Mouse (Mus musculus): ENCODE measurements around the gene Rnf141. TPM values are rescaled to one million over a fixed set of nuclear protein-coding genes. Genes with fewer than 3 reads are reported as not detected.

Rnf141 gene
- total and polyA plus RNA-seq, 2 experiments from 2014 or later = 36.7 to 98.8 TPM

GRCm38 (mm10) chr7:110753926-110754330, 90.3 kb downstream of the Rnf141 start:
- Histone ChIP-seq H3K9ac (replicated peaks; ENCODE audit: low read length) (no peak overlapping the region), H3K4me2 (ENCODE audit: low read depth, low read length) (no peak overlapping the region), H3K36me3 (ENCODE audit: insufficient read depth, low read length) (no peaks in the 10 kb centered on the region), H3K4me1 (ENCODE audit: insufficient read depth, low read length) (no peaks in the 10 kb centered on the region), H3K9me3 (ENCODE audit: low read length) (no peaks in the 10 kb centered on the region), H3K4me3 (ENCODE audit: low read length) (no peak overlapping the region), H3K27ac (no peak overlapping the region), H3K27me3 (ENCODE audit: insufficient read depth, low read length) (no peaks in the 10 kb centered on the region)
- no peak for TF ChIP-seq CTCF (IDR thresholded peaks at IDR 0.05; ENCODE audit: low read depth)
- 34% methylated on average over 5 of the region's 5 CpGs for WGBS
- no peak for ATAC-seq
- DNase-seq (ENCODE audit: low spot score) = no peak

DNA sequence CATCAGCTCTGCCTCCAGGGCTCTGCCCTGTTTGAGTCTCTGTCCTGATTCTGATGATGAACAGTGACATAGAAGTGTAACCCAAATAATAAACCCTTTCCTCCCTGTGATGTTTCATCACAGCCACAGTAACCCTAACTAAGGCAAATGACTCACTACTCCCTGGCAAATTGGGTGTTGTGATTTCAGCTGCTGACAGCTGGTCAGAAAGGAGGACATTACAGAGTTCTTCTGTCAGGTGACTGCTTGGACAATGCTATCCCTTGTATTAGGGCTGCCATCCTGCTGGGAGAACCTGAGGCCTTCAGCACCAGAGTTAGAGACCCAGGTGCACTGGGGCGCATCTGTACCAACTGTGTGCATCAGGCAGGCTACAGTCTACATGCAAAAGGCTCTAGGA, 90.9 kb downstream of the Rnf141 start:
- H3K9ac ChIP-seq (replicated peaks; ENCODE audit: low read length) = no peak overlapping the region
- H3K4me3 ChIP-seq (ENCODE audit: low read length) = no peak overlapping the region
- 79% methylated on average over 1 of the region's 1 CpGs for WGBS
- H3K27ac ChIP-seq = no peak overlapping the region
- H3K27me3 ChIP-seq (ENCODE audit: insufficient read depth, low read length) = no peaks in the 10 kb centered on the region
- H3K4me1 ChIP-seq (ENCODE audit: insufficient read depth, low read length) = no peaks in the 10 kb centered on the region
- DNase-seq (ENCODE audit: low spot score) = no peak
- ATAC-seq = no peak
- H3K4me2 ChIP-seq (ENCODE audit: low read depth, low read length) = no peak overlapping the region
- no peaks in the 10 kb centered on the region for H3K9me3 ChIP-seq (ENCODE audit: low read length)
- TF ChIP-seq CTCF (IDR thresholded peaks at IDR 0.05; ENCODE audit: low read depth) = no peak
- no peaks in the 10 kb centered on the region for H3K36me3 ChIP-seq (ENCODE audit: insufficient read depth, low read length)

DNA sequence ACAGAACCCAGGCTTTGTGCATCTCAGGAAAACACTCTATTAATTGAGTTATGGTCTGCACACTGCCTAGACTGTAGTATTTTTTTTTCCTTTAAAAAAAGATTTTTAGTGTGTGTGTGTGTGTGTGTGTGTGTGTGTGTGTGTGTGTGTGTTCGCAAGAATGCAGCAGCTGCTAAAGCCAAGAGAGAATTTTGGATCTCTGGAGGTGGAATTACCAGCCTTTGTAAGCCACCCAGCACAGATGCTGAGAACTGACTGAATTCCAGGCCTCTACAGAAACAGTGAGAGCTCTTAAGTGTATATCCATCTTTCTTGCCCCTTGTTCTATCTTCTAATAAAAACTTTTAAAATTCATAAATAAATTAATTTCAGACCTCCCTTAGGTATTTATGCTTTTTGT, 92.6 kb downstream of the Rnf141 start:
- Histone ChIP-seq H3K27me3 (ENCODE audit: insufficient read depth, low read length) (no peaks in the 10 kb centered on the region), H3K9ac (replicated peaks; ENCODE audit: low read length) (no peak overlapping the region), H3K27ac (no peak overlapping the region), H3K36me3 (ENCODE audit: insufficient read depth, low read length) (no peaks in the 10 kb centered on the region), H3K4me1 (ENCODE audit: insufficient read depth, low read length) (no peaks in the 10 kb centered on the region), H3K9me3 (ENCODE audit: low read length) (no peaks in the 10 kb centered on the region), H3K4me2 (ENCODE audit: low read depth, low read length) (no peak overlapping the region), H3K4me3 (ENCODE audit: low read length) (no peak overlapping the region)
- no peak for DNase-seq (ENCODE audit: low spot score)
- ATAC-seq = no peak
- TF ChIP-seq CTCF (IDR thresholded peaks at IDR 0.05; ENCODE audit: low read depth) = no peak
- 93% methylated on average over 1 of the region's 1 CpGs for WGBS

- Histone ChIP-seq H3K27ac (no peak overlapping the region), H3K9ac (replicated peaks; ENCODE audit: low read length) (no peak overlapping the region), H3K36me3 (ENCODE audit: insufficient read depth, low read length) (no peaks in the 10 kb centered on the region), H3K9me3 (ENCODE audit: low read length) (no peaks in the 10 kb centered on the region), H3K4me2 (ENCODE audit: low read depth, low read length) (no peak overlapping the region), H3K4me3 (ENCODE audit: low read length) (no peak overlapping the region), H3K27me3 (ENCODE audit: insufficient read depth, low read length) (no peaks in the 10 kb centered on the region), H3K4me1 (ENCODE audit: insufficient read depth, low read length) (no peaks in the 10 kb centered on the region)
- DNase-seq (ENCODE audit: low spot score) (no peak), ATAC-seq (no peak)
- TF ChIP-seq CTCF (IDR thresholded peaks at IDR 0.05; ENCODE audit: low read depth) = no peak
- WGBS = 19% methylated on average over 4 of the region's 4 CpGs
Measured at GRCm38 (mm10) chr7:110750834-110751233, 93.4 kb downstream of the Rnf141 start.

Small RNA genes within 50 kb of the gene (microRNA-seq; reads per million reads assigned to microRNA genes)
- 0 reads per million in 2 experiments for gene Gm47282

Other genes with a start within 250 kb of the Rnf141 start
- gene Sbf2, start 229.5 kb downstream of the Rnf141 start, total RNA-seq (2014; rRNA removed) = 55.0 and 70.5 TPM in 2 replicates
- 40.3 and 42.9 TPM in 2 replicates for gene Sbf2, start 229.5 kb downstream of the Rnf141 start, polyA plus RNA-seq (2015; fragmentation: Nextera tagmentation; extraction: Ambion mirVana)
- gene Adm, start 216.8 kb downstream of the Rnf141 start, total RNA-seq (2014; rRNA removed) = 2.1 and 2.2 TPM in 2 replicates
- 4.2 and 6.0 TPM in 2 replicates for gene Adm, start 216.8 kb downstream of the Rnf141 start, polyA plus RNA-seq (2015; fragmentation: Nextera tagmentation; extraction: Ambion mirVana)
- gene Ampd3, start 76.3 kb downstream of the Rnf141 start, total RNA-seq (2014; rRNA removed) = 15.1 and 24.8 TPM in 2 replicates
- gene Ampd3, start 76.3 kb downstream of the Rnf141 start, polyA plus RNA-seq (2015; fragmentation: Nextera tagmentation; extraction: Ambion mirVana) = 12.4 and 14.3 TPM in 2 replicates
- 9.5 and 9.7 TPM in 2 replicates for gene Lyve1, start 18.8 kb upstream of the Rnf141 start, total RNA-seq (2014; rRNA removed)
- 5.2 and 6.3 TPM in 2 replicates for gene Lyve1, start 18.8 kb upstream of the Rnf141 start, polyA plus RNA-seq (2015; fragmentation: Nextera tagmentation; extraction: Ambion mirVana)
- 1.8 and 3.3 TPM in 2 replicates for gene Mrvi1, start 138.0 kb upstream of the Rnf141 start, total RNA-seq (2014; rRNA removed)
- gene Mrvi1, start 138.0 kb upstream of the Rnf141 start, polyA plus RNA-seq (2015; fragmentation: Nextera tagmentation; extraction: Ambion mirVana) = 0.78 and 0.95 TPM in 2 replicates
- gene Ctr9, start 184.5 kb upstream of the Rnf141 start, total RNA-seq (2014; rRNA removed) = 33.6 and 42.3 TPM in 2 replicates
- gene Ctr9, start 184.5 kb upstream of the Rnf141 start, polyA plus RNA-seq (2015; fragmentation: Nextera tagmentation; extraction: Ambion mirVana) = 57.6 and 60.0 TPM in 2 replicates
- gene Eif4g2, start 238.6 kb upstream of the Rnf141 start, total RNA-seq (2014; rRNA removed) = 322 and 354 TPM in 2 replicates
- gene Eif4g2, start 238.6 kb upstream of the Rnf141 start, polyA plus RNA-seq (2015; fragmentation: Nextera tagmentation; extraction: Ambion mirVana) = 706 and 761 TPM in 2 replicates

All from hindbrain, postnatal 0 days (tissue).